Mouse (Mus musculus) cerebellum, adult 2 months (tissue): ENCODE measurements at regions not wholly inside any gene's neighbourhood (a gene's known extent, or its start where the extent isn't known, plus 50 kb on each side); places are given as distances from the start of the nearest gene placed in this dataset.

Source experiments
- DNase-seq, 2 experiments: peaks; one replicate each; pipeline ENCODE4 v3.0.0; 2021
- H3K27ac ChIP-seq: fragments of 200-500 bp; 2 replicates; pipeline ENCODE4 v1.5.1; 2012; ENCODE audit warnings: low read length, control low read depth, inconsistent platforms; ENCODE audit not compliant: insufficient read depth
- H3K27me3 ChIP-seq: fragments of 200-500 bp; 2 replicates; pipeline ENCODE4 v1.6.1; 2012; ENCODE audit warnings: inconsistent platforms, mild to moderate bottlenecking, low read length, moderate library complexity; ENCODE audit not compliant: control insufficient read depth, insufficient read depth
- H3K4me1 ChIP-seq: fragments of 200-500 bp; 2 replicates; pipeline ENCODE4 v1.6.1; 2011; ENCODE audit warnings: low read length; ENCODE audit not compliant: control insufficient read depth, insufficient read depth
- H3K4me3 ChIP-seq: fragments of 200-500 bp; replicated peaks from 2 replicates; pipeline ENCODE3; 2011; ENCODE audit warnings: mild to moderate bottlenecking, low read depth, low read length, control low read depth; ENCODE audit not compliant: insufficient read depth
- CTCF ChIP-seq: fragments of 200-500 bp; IDR thresholded peaks from 2 replicates; pipeline ENCODE4 v1.5.1; 2011; ENCODE audit warnings: low read depth, mild to moderate bottlenecking, control low read depth, low read length, moderate library complexity, borderline replicate concordance; ENCODE audit not compliant: insufficient read depth
- POLR2A ChIP-seq: fragments of 200-500 bp; IDR thresholded peaks from 2 replicates; pipeline ENCODE4 v1.6.1; 2011; ENCODE audit warnings: low read length, control low read depth, borderline replicate concordance; ENCODE audit not compliant: insufficient read depth
- WGBS: fragments of 180-500 bp; shearing (Covaris S2); methylation state at CpG from one replicate; pipeline ENCODE4 v1.1.7; 2018; 5-methylcytosine and 5-hydroxymethylcytosine counted together

- 77% methylated on average over 4 of the region's 4 CpGs for WGBS
- H3K27me3 ChIP-seq: no peaks in the 10 kb centered on the region
- H3K27ac ChIP-seq: no peak overlapping the region
- TF ChIP-seq CTCF: no peak
- no peak for TF ChIP-seq POLR2A
- no peak overlapping the region for H3K4me3 ChIP-seq
- H3K4me1 ChIP-seq: no peaks in the 10 kb centered on the region
- no peak for DNase-seq
These were observed 334.9 kb upstream of the Rsrc1 start for GRCm38 (mm10) chr3:66646251-66646650.

- TF ChIP-seq CTCF (no peak), POLR2A (no peak)
- H3K4me3 ChIP-seq: no peak overlapping the region
- no peak overlapping the region for H3K27ac ChIP-seq
- WGBS: 70% methylated on average over 4 of the region's 4 CpGs
- DNase-seq: no peak
- H3K4me1 ChIP-seq: no peaks in the 10 kb centered on the region
- no peaks in the 10 kb centered on the region for H3K27me3 ChIP-seq
These were observed 331.9 kb upstream of the Rsrc1 start for GRCm38 (mm10) chr3:66649271-66649670.

GRCm38 (mm10) chr3:66650076-66650748 lies 331.0 kb upstream of the Rsrc1 start:
- peak; percentile 54 for DNase-seq
- Histone ChIP-seq H3K4me3 (peak overlapping the region; percentile 28), H3K27me3 (no peaks in the 10 kb centered on the region), H3K27ac (no peak overlapping the region), H3K4me1 (no peaks in the 10 kb centered on the region)
- no peak for TF ChIP-seq POLR2A
- 13% methylated on average over 15 of the region's 15 CpGs for WGBS

- no peak for TF ChIP-seq POLR2A
- no peak for TF ChIP-seq CTCF
- WGBS: 14% methylated on average over 16 of the region's 16 CpGs
- Histone ChIP-seq H3K27ac (no peak overlapping the region), H3K27me3 (no peaks in the 10 kb centered on the region), H3K4me3 (peak overlapping the region; percentile 28), H3K4me1 (no peaks in the 10 kb centered on the region)
- peak in 1 of 2 experiments; percentile 6 for DNase-seq
These were observed 330.3 kb upstream of the Rsrc1 start for GRCm38 (mm10) chr3:66650749-66651472.

- Histone ChIP-seq H3K4me3 (no peak overlapping the region), H3K4me1 (no peaks in the 10 kb centered on the region), H3K27me3 (no peaks in the 10 kb centered on the region), H3K27ac (no peak overlapping the region)
- TF ChIP-seq POLR2A (no peak), CTCF (no peak)
- 98% methylated on average over 7 of the region's 7 CpGs for WGBS
- no peak for DNase-seq
These were observed 328.9 kb upstream of the Rsrc1 start for GRCm38 (mm10) chr3:66652139-66652846.

- Histone ChIP-seq H3K4me1 (no peaks in the 10 kb centered on the region), H3K27ac (no peak overlapping the region), H3K4me3 (no peak overlapping the region), H3K27me3 (no peaks in the 10 kb centered on the region)
- TF ChIP-seq POLR2A (no peak), CTCF (no peak)
- DNase-seq: no peak
- 76% methylated on average over 2 of the region's 2 CpGs for WGBS
These were observed 327.2 kb upstream of the Rsrc1 start for GRCm38 (mm10) chr3:66653961-66654360.

- no peak for DNase-seq
- Histone ChIP-seq H3K4me1 (no peaks in the 10 kb centered on the region), H3K4me3 (no peak overlapping the region), H3K27me3 (no peaks in the 10 kb centered on the region), H3K27ac (no peak overlapping the region)
- TF ChIP-seq POLR2A (no peak), CTCF (no peak)
- WGBS: 63% methylated on average over 1 of the region's 1 CpGs
These were observed 326.3 kb upstream of the Rsrc1 start for GRCm38 (mm10) chr3:66654860-66655259.
